Mouse (Mus musculus): ENCODE data around the gene Rsf1.

The Rsf1 gene

DNA sequence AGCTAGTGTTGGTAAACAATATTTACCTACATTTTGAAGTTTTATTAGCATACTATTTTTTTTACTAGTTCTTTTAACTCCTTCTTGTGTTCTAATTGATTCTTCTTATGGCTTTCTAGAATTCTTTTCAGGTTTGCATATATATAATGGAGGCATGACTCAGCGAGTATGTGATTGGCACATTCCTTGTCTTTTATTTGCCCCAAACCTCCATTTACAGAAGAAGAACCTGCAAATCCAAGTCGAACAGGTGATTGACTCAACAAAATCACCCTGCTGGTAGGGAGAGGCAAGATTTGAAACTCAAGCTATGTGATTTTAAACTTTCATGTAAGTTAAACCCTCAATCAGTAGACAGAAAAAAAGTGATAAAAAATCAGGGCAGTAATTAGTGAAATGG, 51.6 kb downstream of the Rsf1 start:
- DNase-seq (ENCODE audit: low spot score in 2 of 2) = no peak

- no peak for DNase-seq (ENCODE audit: low spot score in 2 of 2)
Observed at GRCm38 (mm10) chr7:97632897-97633296, 53.2 kb downstream of the Rsf1 start.

DNA sequence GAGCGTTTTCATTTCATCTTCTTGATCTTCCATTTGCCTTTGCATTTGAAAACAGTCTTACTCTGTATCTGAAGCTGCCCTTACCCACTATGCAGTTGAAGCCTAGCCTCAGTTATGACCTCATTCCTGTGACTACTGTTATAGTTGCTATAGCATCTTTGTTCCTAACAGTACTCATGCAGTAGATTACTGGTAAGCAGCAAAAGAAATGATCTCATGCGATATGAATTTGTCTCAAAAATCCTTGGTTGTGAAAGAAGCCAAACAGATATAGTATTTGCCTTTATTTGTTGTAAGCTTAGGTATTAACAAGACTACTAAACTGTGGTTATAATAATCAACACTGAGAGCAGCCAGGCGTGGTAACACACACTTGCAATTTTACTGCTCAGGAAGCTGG, 65.4 kb downstream of the Rsf1 start:
- no peak for DNase-seq (ENCODE audit: low spot score in 2 of 2)

DNA sequence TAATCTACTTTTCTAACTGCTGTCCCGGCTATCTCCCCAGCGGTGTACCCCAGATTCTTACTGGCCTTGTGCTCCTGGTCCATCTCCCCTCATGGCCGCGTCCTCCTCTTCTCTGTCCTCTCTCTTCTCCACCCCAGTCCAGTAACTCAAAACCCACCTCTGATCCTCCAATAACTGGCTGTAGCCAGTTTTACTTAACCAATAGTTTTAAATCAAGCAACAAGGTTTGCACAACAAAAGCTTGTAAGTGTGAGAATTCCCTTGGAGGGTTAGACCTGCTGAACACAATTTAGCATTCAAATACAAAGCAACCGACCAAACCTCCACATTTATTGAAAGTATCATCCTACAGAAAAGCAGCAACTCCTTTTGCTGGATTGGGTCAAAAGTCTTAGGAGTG, 68.0 kb downstream of the Rsf1 start:
- DNase-seq (ENCODE audit: low spot score in 2 of 2) = no peak

DNA sequence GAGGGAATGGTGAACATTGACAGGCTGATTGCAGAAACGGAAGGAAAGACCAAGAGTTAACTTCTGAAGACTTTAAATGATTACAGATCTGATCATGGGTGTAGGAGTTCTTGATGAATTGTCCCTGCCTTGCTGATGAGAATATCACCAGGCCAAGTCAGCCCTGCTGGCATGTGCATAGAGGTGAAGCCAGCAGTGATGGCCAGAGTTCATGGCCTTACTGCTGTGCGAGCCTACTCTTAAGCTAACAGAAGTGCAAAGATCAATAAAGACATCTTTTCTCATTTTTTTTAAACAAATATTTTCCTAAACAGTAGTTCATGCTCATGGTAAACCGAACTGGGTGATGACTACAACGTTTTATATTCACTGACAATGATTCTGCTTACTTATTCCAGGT, 71.0 kb downstream of the Rsf1 start:
- no peak for DNase-seq (ENCODE audit: low spot score in 2 of 2)

GRCm38 (mm10) chr7:97656144-97656543, 76.5 kb downstream of the Rsf1 start:
- no peak for DNase-seq (ENCODE audit: low spot score in 2 of 2)

DNA sequence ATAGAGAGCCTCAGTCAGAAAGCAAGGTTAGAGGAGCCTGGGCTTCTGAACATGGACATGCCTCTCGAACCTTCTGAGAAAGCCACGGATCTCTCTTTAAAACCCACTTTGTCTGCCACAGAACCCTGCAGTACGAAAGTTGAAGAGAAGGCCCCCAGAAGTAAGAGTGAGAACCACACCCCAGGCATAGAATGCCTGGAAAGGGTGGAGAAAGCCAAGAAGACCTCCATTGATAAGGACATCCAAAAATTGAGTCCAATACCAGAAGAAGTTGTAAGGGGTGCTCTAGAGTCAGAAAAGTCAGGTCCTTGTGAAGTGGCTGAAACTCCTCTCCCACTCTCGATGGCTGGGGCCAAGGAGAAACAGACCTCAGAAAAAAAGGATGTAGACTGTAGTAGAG, 81.9 kb downstream of the Rsf1 start:
- DNase-seq (ENCODE audit: low spot score in 2 of 2) = no peak

DNA sequence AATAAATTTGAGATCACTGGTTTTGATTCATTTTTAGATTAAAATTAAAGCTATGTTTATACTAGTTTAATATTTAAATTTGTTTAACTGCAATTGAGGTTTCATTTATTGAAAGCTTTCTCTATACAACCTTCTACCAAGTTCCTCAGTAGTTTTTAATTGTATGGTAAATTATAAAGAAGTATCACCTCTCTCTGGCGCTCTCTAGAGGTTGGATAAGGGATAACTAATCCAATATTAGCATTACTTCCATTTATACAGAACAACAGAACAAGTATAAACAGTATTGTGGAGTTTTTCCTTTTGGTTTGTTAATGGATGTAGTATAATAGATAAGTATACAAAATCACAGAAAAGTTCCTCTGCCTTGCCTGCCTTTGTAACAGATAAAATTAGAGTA, 99.5 kb downstream of the Rsf1 start:
- DNase-seq (ENCODE audit: low spot score in 2 of 2) = peak in 1 of 2 experiments; percentile 8

DNA sequence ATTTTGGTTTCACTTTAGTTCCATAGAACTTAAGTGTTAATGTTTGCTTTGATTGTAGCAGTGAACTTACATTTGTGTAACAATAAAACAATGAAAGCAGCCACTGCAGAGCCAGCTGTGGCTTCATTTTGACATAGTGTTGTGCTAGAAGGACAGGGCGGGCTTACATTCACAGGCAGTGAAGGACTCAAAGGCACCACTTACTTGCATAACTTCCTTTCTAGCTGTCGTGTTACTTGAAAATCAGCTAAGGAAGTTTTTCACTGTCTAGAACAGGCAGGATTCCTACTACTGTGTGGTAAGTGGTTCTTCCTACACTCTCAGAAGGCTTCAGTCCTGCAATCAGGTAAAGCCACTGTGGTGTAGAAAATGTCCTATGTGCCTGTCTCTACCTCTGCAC, 108.1 kb downstream of the Rsf1 start:
- DNase-seq (ENCODE audit: low spot score in 2 of 2) = no peak

DNA sequence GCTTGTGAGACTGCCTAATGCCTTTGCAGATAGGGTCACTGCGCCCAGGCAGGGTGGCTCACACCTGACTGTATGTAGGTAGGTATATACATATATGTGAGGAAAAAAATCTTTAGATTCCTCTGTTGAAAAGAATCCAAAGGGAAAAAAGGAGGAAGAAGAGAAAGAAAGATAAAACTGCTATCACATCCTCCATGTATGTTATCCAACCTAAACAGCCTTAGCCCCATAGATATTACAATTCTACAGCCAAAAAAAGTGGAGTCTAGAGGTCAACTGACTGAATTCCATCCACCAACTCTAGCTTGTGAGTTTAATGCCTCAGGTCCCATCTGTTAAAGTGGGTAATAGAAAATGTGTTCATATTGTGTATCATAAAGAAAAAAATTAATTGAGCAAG, 115.8 kb downstream of the Rsf1 start:
- DNase-seq (ENCODE audit: low spot score in 2 of 2) = no peak

DNA sequence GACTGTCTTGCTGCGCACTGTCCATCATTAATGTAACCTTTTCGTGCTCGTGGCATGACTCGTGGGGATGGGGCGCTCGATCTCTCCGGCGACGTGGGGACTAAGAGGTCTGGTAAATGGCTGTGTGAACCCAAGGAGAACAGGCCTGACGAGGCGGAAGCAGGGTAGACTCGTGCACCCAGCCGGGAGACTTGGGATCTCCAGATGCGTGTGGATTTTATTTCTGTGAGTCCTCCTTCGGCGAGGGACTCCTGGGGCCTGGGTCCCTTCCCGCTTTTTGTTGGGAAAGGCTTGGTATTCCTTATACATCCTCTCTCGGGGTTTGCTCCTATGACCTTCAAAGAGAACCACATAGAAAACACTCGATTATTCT, 116.4 kb downstream of the Rsf1 start:
- peak in 1 of 2 experiments; percentile 2 for DNase-seq (ENCODE audit: low spot score in 2 of 2)

DNA sequence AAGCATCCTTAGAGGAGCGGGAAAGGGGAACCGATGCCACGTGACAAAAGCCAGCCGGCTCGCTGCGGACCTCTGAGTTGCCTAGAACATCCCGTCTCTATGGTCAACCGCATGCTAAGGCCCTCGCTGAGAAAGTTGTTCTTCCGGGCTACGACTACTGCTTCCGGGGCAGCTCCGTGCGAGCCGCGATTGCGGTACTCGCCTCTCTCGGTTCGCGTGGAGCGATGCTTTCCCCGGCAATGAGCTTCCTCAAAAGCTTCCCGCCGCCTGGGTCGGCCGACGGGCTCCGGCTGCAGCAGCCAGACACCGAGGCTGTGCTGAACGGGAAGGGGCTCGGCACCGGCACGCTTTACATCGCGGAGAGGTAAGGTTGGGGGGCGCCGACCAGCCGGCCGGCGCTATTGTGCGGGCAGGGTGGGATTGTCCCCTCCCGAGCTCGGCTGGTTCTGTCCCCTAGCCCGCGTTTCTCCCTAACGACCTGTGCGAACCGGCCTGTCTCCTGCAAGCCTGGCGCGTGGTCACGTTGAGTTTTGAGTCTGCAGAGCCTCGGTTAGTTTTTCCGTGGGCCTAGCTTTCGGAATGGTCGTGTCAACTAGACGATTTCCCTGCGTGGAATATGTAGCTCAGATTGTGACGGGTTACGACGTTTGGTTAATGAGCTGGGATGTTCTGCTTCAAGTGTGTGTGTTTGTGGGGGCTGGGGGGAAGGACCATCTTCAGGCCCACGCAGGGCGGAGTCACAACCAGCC, 117.0 kb downstream of the Rsf1 start, which contains the start of gene Clns1a:
Clns1a (plus strand) TSS at position 129 of the 749 bp plus-strand sequence.
- peak; percentile 89 to 90 for DNase-seq (ENCODE audit: low spot score in 2 of 2)

DNA sequence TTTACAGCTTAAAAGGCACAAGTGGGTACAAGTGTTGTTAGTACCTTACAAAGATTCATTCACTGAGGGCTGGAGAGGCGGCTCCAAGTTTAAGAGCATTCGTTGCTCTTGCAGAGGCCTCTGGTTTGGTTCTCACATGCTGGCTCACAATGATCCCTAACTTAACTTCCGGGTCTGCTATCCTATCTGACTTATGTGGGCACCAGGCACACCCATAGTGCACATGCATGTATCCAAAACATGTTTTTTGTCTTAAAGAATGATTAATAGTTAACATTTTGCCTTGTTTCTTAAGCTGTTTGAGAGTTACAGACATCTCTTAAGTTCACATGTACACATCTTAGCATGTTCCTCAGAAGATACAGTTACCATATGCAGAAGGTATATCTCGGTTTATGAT, 120.5 kb downstream of the Rsf1 start:
- no peak for DNase-seq (ENCODE audit: low spot score in 2 of 2)

GRCm38 (mm10) chr7:97701106-97701505, 121.4 kb downstream of the Rsf1 start:
- no peak for DNase-seq (ENCODE audit: low spot score in 2 of 2)

DNA sequence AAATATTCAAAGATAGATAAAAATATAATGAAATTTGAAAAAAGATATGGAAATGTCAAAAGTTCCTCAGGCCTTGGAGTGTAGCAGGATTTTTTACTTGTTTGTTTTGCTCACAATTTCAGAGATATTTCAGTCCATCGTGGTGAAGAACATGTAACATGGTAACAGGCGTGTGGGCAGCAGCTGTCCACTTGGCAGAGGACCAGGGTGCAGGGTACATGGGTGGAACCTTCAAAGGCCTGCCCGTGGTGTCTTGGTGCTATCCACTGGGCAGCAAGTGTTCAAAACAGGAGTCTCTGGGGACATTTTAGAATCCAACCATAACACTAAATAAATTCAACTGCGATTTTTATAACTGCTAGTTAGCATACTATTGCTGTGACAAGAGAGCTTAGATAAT, 127.4 kb downstream of the Rsf1 start:
- no peak for DNase-seq (ENCODE audit: low spot score in 2 of 2)

GRCm38 (mm10) chr7:97707809-97708208, 128.1 kb downstream of the Rsf1 start:
- no peak for DNase-seq (ENCODE audit: low spot score in 2 of 2)

GRCm38 (mm10) chr7:97709204-97709603, 129.5 kb downstream of the Rsf1 start:
- DNase-seq (ENCODE audit: low spot score in 2 of 2) = no peak

GRCm38 (mm10) chr7:97714651-97715050, 135.0 kb downstream of the Rsf1 start:
- DNase-seq (ENCODE audit: low spot score in 2 of 2) = no peak

- DNase-seq (ENCODE audit: low spot score in 2 of 2) = no peak
Observed at GRCm38 (mm10) chr7:97717326-97717725, 137.6 kb downstream of the Rsf1 start.

DNA sequence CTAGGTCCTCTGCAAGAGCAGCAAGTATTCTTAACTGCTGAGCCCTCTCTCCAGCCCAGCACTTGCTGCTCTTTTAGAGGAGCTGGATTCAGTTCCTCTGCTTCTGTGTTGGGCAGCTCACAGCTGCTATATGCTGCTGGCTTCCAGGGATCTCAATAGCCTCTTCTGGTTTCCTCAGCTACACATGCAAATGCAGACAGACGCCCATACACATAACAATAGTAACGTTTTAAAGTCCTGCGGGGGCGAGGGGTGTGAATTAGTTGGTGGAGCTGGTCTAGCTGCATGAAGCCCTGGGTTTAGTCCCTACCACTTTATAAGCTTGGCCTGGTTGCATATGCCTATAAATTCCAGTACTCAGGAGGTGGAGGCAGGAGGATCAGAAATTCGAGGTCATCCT, 139.4 kb downstream of the Rsf1 start:
- DNase-seq (ENCODE audit: low spot score in 2 of 2) = no peak

DNA sequence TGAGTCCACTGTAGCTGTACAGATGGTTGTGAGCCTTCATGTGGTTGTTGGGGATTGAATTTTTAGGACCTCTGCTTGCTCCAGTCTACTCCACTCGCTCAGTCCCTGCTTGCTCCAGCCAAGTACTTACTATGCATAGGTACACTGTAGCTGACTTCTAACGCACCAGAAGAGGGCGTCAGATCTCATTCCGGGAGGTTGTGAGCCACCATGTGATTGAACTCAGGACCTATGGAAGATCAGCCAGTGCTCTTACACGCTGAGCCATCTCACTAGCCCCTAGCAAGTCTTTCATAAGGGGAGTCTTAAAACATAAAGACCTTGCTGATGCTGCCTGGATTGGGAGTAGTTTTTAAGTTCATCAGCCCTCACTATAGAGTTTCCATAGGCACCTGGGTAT, 140.4 kb downstream of the Rsf1 start:
- no peak for DNase-seq (ENCODE audit: low spot score in 2 of 2)

GRCm38 (mm10) chr7:97722278-97722918, 142.7 kb downstream of the Rsf1 start:
- no peak for DNase-seq (ENCODE audit: low spot score in 2 of 2)
